Mouse (Mus musculus): Measurements from ENCODE around the gene Ngdn. TPM values are rescaled to one million over a fixed set of nuclear protein-coding genes. Genes with fewer than 3 reads are reported as not detected.

Ngdn gene
- total and polyA plus RNA-seq, 3 experiments: 75.4 to 111 (median 77.9) TPM

- no peak overlapping the region for H3K9ac ChIP-seq (ENCODE audit: insufficient read depth, low read depth)
- H3K27ac ChIP-seq (ENCODE audit: insufficient read depth, low read depth): no peak overlapping the region
- TF ChIP-seq ZC3H11A (IDR thresholded peaks at IDR 0.05; ENCODE audit: low read depth, low read length) (no peak), NRF1 (IDR thresholded peaks at IDR 0.05; ENCODE audit: low read depth, low read length) (no peak), NELFE (IDR thresholded peaks at IDR 0.05; ENCODE audit: low read depth, low read length) (no peak), E2F4 (IDR thresholded peaks at IDR 0.05; ENCODE audit: insufficient replicate concordance, low read depth, low read length) (no peak), MAX (IDR thresholded peaks at IDR 0.05; ENCODE audit: low read length) (no peak), KAT2A (IDR thresholded peaks at IDR 0.05; ENCODE audit: insufficient replicate concordance, low read length) (no peak), POLR2A (IDR thresholded peaks at IDR 0.05; ENCODE audit: low read depth, low read length) (no peak), JUN (IDR thresholded peaks at IDR 0.05; ENCODE audit: insufficient read depth, low read depth, low read length) (no peak), ETS1 (conservative IDR thresholded peaks at IDR 0.05; ENCODE audit: low read depth, low read length) (no peak), SIN3A (IDR thresholded peaks at IDR 0.05; ENCODE audit: low read length) (no peak), ZNF384 (IDR thresholded peaks at IDR 0.05; ENCODE audit: low read depth, low read length) (no peak), TCF12 (IDR thresholded peaks at IDR 0.05; ENCODE audit: low read depth, low read length) (no peak)
- no peaks in the 10 kb centered on the region for H3K4me1 ChIP-seq (ENCODE audit: control insufficient read depth in 1 of 2, insufficient read depth in 2 of 2)
- H3K4me2 ChIP-seq (ENCODE audit: insufficient read depth, low read depth, poor library complexity, severe bottlenecking): no peak overlapping the region
- no peak overlapping the region for H3K4me3 ChIP-seq (replicated peaks in 1 of 3; ENCODE audit: low read depth in 2 of 3, low read length in 2 of 3, poor library complexity in 1 of 3)
- H3K36me3 ChIP-seq (replicated peaks in 1 of 2; ENCODE audit: control insufficient read depth in 1 of 2, insufficient read depth in 1 of 2, low read length in 1 of 2): no peaks in the 10 kb centered on the region
- no peak for DNase-seq (ENCODE audit: extremely low read depth)
- no peaks in the 10 kb centered on the region for H3K9me3 ChIP-seq (replicated peaks; ENCODE audit: low read length)
- dilution Hi-C loops (cut with MboI; ENCODE audit: extremely low pct_ligation_motif_present, extremely low pct_unique_long_range_greater_than_20kb, low sequenced_read_pairs): no loop called here
- in situ Hi-C loops (cut with MboI; ENCODE audit: low pct_ligation_motif_present, low pct_unique_long_range_greater_than_20kb, low sequenced_read_pairs): no loop called here
- H3K27me3 ChIP-seq (replicated peaks): peaks cover 86% of the 10 kb centered on the region
- H3K79me2 ChIP-seq (replicated peaks; ENCODE audit: control insufficient read depth, extremely low read depth, insufficient read depth, poor library complexity, severe bottlenecking): no peaks in the 10 kb centered on the region
Observed at GRCm38 (mm10) chr14:54989886-54990441, 25.3 kb upstream of the Ngdn start.

GRCm38 (mm10) chr14:54992196-54992595, 23.1 kb upstream of the Ngdn start:
- no peak overlapping the region for H3K4me3 ChIP-seq (replicated peaks in 1 of 3; ENCODE audit: low read depth in 2 of 3, low read length in 2 of 3, poor library complexity in 1 of 3)
- no peaks in the 10 kb centered on the region for H3K79me2 ChIP-seq (replicated peaks; ENCODE audit: control insufficient read depth, extremely low read depth, insufficient read depth, poor library complexity, severe bottlenecking)
- H3K27ac ChIP-seq (ENCODE audit: insufficient read depth, low read depth): no peak overlapping the region
- no peaks in the 10 kb centered on the region for H3K4me1 ChIP-seq (ENCODE audit: control insufficient read depth in 1 of 2, insufficient read depth in 2 of 2)
- no peaks in the 10 kb centered on the region for H3K36me3 ChIP-seq (replicated peaks in 1 of 2; ENCODE audit: control insufficient read depth in 1 of 2, insufficient read depth in 1 of 2, low read length in 1 of 2)
- in situ Hi-C loops (cut with MboI; ENCODE audit: low pct_ligation_motif_present, low pct_unique_long_range_greater_than_20kb, low sequenced_read_pairs): no loop called here
- H3K9ac ChIP-seq (ENCODE audit: insufficient read depth, low read depth): no peak overlapping the region
- dilution Hi-C loops (cut with MboI; ENCODE audit: extremely low pct_ligation_motif_present, extremely low pct_unique_long_range_greater_than_20kb, low sequenced_read_pairs): no loop called here
- DNase-seq (ENCODE audit: extremely low read depth): no peak
- H3K4me2 ChIP-seq (ENCODE audit: insufficient read depth, low read depth, poor library complexity, severe bottlenecking): no peak overlapping the region
- no peak for TF ChIP-seq ZC3H11A (IDR thresholded peaks at IDR 0.05; ENCODE audit: low read depth, low read length)
- TF ChIP-seq CTCF (conservative IDR thresholded peaks at IDR 0.05 in 1 of 2, IDR thresholded peaks at IDR 0.05 in 1 of 2; ENCODE audit: low read depth in 2 of 2, low read length in 2 of 2): no peak
- TF ChIP-seq JUND (conservative IDR thresholded peaks at IDR 0.05; ENCODE audit: low read depth, low read length): no peak
- H3K27me3 ChIP-seq (replicated peaks): peaks cover 86% of the 10 kb centered on the region
- H3K9me3 ChIP-seq (replicated peaks; ENCODE audit: low read length): no peaks in the 10 kb centered on the region

GRCm38 (mm10) chr14:54993636-54994035, 21.6 kb upstream of the Ngdn start:
- Histone ChIP-seq H3K27me3 (replicated peaks) (peaks cover 91% of the 10 kb centered on the region), H3K4me2 (ENCODE audit: insufficient read depth, low read depth, poor library complexity, severe bottlenecking) (no peak overlapping the region), H3K27ac (ENCODE audit: insufficient read depth, low read depth) (no peak overlapping the region), H3K79me2 (replicated peaks; ENCODE audit: control insufficient read depth, extremely low read depth, insufficient read depth, poor library complexity, severe bottlenecking) (no peaks in the 10 kb centered on the region), H3K36me3 (replicated peaks in 1 of 2; ENCODE audit: control insufficient read depth in 1 of 2, insufficient read depth in 1 of 2, low read length in 1 of 2) (no peaks in the 10 kb centered on the region), H3K4me1 (ENCODE audit: control insufficient read depth in 1 of 2, insufficient read depth in 2 of 2) (no peaks in the 10 kb centered on the region), H3K9me3 (replicated peaks; ENCODE audit: low read length) (no peaks in the 10 kb centered on the region), H3K9ac (ENCODE audit: insufficient read depth, low read depth) (no peak overlapping the region), H3K4me3 (replicated peaks in 1 of 3; ENCODE audit: low read depth in 2 of 3, low read length in 2 of 3, poor library complexity in 1 of 3) (no peak overlapping the region)
- TF ChIP-seq MYC (IDR thresholded peaks at IDR 0.05; ENCODE audit: low read depth, low read length): no peak
- no peak for TF ChIP-seq USF2 (conservative IDR thresholded peaks at IDR 0.05; ENCODE audit: low read depth, low read length)
- no peak for TF ChIP-seq ETS1 (conservative IDR thresholded peaks at IDR 0.05; ENCODE audit: low read depth, low read length)
- dilution Hi-C loops (cut with MboI; ENCODE audit: extremely low pct_ligation_motif_present, extremely low pct_unique_long_range_greater_than_20kb, low sequenced_read_pairs) (no loop called here), in situ Hi-C loops (cut with MboI; ENCODE audit: low pct_ligation_motif_present, low pct_unique_long_range_greater_than_20kb, low sequenced_read_pairs) (no loop called here)
- DNase-seq (ENCODE audit: extremely low read depth): no peak

Measured in CH12.LX (cell line).